Mouse (Mus musculus) kidney, adult 2 months (tissue): ENCODE data around the gene Trim41.
A peak's percentile ranks its signal among the peaks of the same experiment; 100 is the strongest.

Experiments used
- CTCF ChIP-seq: fragments of 200-500 bp; conservative IDR thresholded peaks from 2 replicates; pipeline ENCODE4 v1.5.1; 2011; ENCODE audit warnings: low read depth, mild to moderate bottlenecking, control low read depth, low read length, moderate library complexity, mixed read lengths; ENCODE audit not compliant: insufficient read depth, insufficient read length
- POLR2A ChIP-seq: fragments of 200-500 bp; IDR thresholded peaks from one replicate; pipeline ENCODE4 v1.6.1; 2011; ENCODE audit warnings: low read depth, low read length, control low read depth

- TF ChIP-seq POLR2A = peak; percentile 93
- TF ChIP-seq CTCF = no peak
Measured at GRCm38 (mm10) chr11:48799921-48800701, 17.0 kb downstream of the Trim41 start, which contains the start of gene Rack1.
